Mouse (Mus musculus) R1 (cell line): ENCODE results near the gene Ascc2.

ENCODE experiments used
- DNase-seq: peaks from one replicate; pipeline ENCODE4 v3.0.0-alpha.2; 2018; ENCODE audit warnings: low read depth, low spot score

Gene Ascc2

GRCm38 (mm10) chr11:4719961-4720360, 82.4 kb downstream of the Ascc2 start:
- DNase-seq, result no peak

- no peak for DNase-seq
These were observed 82.8 kb downstream of the Ascc2 start for GRCm38 (mm10) chr11:4720393-4720792.

- no peak for DNase-seq
These were observed 83.5 kb downstream of the Ascc2 start for GRCm38 (mm10) chr11:4720900-4721580.

- no peak for DNase-seq
These were observed 84.2 kb downstream of the Ascc2 start for GRCm38 (mm10) chr11:4721728-4722127.

- DNase-seq, result no peak
These were observed 92.1 kb downstream of the Ascc2 start for GRCm38 (mm10) chr11:4729603-4730002.

- DNase-seq, result no peak
These were observed 92.5 kb downstream of the Ascc2 start for GRCm38 (mm10) chr11:4730096-4730495.

GRCm38 (mm10) chr11:4730913-4731312, 93.4 kb downstream of the Ascc2 start:
- DNase-seq, result no peak

GRCm38 (mm10) chr11:4731781-4732180, 94.2 kb downstream of the Ascc2 start:
- no peak for DNase-seq

- DNase-seq, result peak; percentile 71
These were observed 96.6 kb downstream of the Ascc2 start for GRCm38 (mm10) chr11:4734179-4734578.
